Mouse (Mus musculus) liver, embryonic 14.5 days (tissue): Measurements from ENCODE around the gene Cx3cr1. TPM values are rescaled to one million over a fixed set of nuclear protein-coding genes. Genes with fewer than 3 reads are reported as not detected.

Experiments
- ATAC-seq: fragments of 200-750 bp; cut with Nextera tagmentation; 2 replicates; pipeline ENCODE4 v1.8.0; 2017; ENCODE audit warnings: moderate number of reproducible peaks, mild to moderate bottlenecking, moderate library complexity; ENCODE audit not compliant: insufficient read depth
- DNase-seq, 3 experiments: peaks; one replicate each; pipeline ENCODE4 v3.0.0-alpha.2; 2012 to 2013; ENCODE audit warnings: low read depth in 3 of 3, low spot score in 3 of 3
- H3K27ac ChIP-seq: fragments of 300-500 bp; sonication (generic); 2 replicates; pipeline ENCODE4 v1.5.1; 2014; ENCODE audit warnings: moderate library complexity, mild to moderate bottlenecking, control low read depth, inconsistent platforms
- H3K27me3 ChIP-seq: fragments of 300-500 bp; sonication (generic); 2 replicates; pipeline ENCODE4 v1.6.1; 2014; ENCODE audit warnings: mild to moderate bottlenecking, low read length, moderate library complexity; ENCODE audit not compliant: control insufficient read depth, insufficient read depth
- H3K36me3 ChIP-seq: fragments of 300-500 bp; sonication (generic); replicated peaks from 2 replicates; pipeline ENCODE4 v1.6.1; 2014; ENCODE audit warnings: low read depth; ENCODE audit not compliant: control insufficient read depth, insufficient read depth
- H3K4me1 ChIP-seq, 2 experiments: fragments of 200-500 bp in 1 of 2; fragments of 300-500 bp in 1 of 2; sonication (generic) in 1 of 2; replicated peaks; 2 replicates each; pipeline ENCODE4 v1.6.1; 2012 to 2014; ENCODE audit warnings: antibody characterized with exemption in 1 of 2, inconsistent platforms in 1 of 2, low read length in 1 of 2; ENCODE audit not compliant: control insufficient read depth in 2 of 2, insufficient read depth in 2 of 2
- H3K4me2 ChIP-seq: fragments of 300-500 bp; sonication (generic); 2 replicates; pipeline ENCODE4 v1.6.1; 2014; ENCODE audit warnings: low read depth, mild to moderate bottlenecking, control low read depth, moderate library complexity
- H3K4me3 ChIP-seq, 2 experiments: fragments of 200-500 bp in 1 of 2; fragments of 300-500 bp in 1 of 2; sonication (generic) in 1 of 2; 2 replicates each; pipeline ENCODE4 v1.5.1; 2012 to 2014; ENCODE audit warnings: low read depth in 2 of 2, low read length in 2 of 2, mild to moderate bottlenecking in 2 of 2, control low read depth in 1 of 2, inconsistent platforms in 1 of 2, moderate library complexity in 1 of 2; ENCODE audit not compliant: insufficient read depth in 1 of 2
- H3K9ac ChIP-seq: fragments of 300-500 bp; sonication (generic); replicated peaks from 2 replicates; pipeline ENCODE4 v1.6.1; 2014; ENCODE audit warnings: mild to moderate bottlenecking, control low read depth, moderate library complexity
- H3K9me3 ChIP-seq: fragments of 300-500 bp; sonication (generic); 2 replicates; pipeline ENCODE4 v1.6.1; 2016; ENCODE audit warnings: low read length, mixed read lengths; ENCODE audit not compliant: control insufficient read depth
- CTCF ChIP-seq: IDR thresholded peaks from 2 replicates; pipeline ENCODE4 v1.5.1; 2016; ENCODE audit warnings: antibody characterized with exemption, low read depth, control low read depth
- EP300 ChIP-seq: IDR thresholded peaks from 2 replicates; pipeline ENCODE4 v1.6.1; 2016; ENCODE audit warnings: antibody characterized with exemption, low read depth
- WGBS: fragments of 180-500 bp; shearing (Covaris S2); extraction: QIAGEN DNeasy Blood & Tissue Kit; methylation state at CpG from one replicate; pipeline ENCODE4 v1.1.7; 2014; ENCODE audit not compliant: insufficient replicate concordance; 5-methylcytosine and 5-hydroxymethylcytosine counted together
- polyA plus RNA-seq, 2 experiments: library from polyadenylated mRNA; depleted of rRNA in 1 of 2; stranded (reverse) in 1 of 2; unstranded in 1 of 2; fragments of >200 nt; fragmentation: Nextera tagmentation in 1 of 2; extraction: Ambion mirVana in 1 of 2; gene quantifications; 2 replicates each; pipeline versions ENCODE4 v1.2.1 to v1.2.3; 2012 to 2014

Gene Cx3cr1
- polyA plus RNA-seq, 2 experiments = 0.69 to 1.4 TPM

DNA sequence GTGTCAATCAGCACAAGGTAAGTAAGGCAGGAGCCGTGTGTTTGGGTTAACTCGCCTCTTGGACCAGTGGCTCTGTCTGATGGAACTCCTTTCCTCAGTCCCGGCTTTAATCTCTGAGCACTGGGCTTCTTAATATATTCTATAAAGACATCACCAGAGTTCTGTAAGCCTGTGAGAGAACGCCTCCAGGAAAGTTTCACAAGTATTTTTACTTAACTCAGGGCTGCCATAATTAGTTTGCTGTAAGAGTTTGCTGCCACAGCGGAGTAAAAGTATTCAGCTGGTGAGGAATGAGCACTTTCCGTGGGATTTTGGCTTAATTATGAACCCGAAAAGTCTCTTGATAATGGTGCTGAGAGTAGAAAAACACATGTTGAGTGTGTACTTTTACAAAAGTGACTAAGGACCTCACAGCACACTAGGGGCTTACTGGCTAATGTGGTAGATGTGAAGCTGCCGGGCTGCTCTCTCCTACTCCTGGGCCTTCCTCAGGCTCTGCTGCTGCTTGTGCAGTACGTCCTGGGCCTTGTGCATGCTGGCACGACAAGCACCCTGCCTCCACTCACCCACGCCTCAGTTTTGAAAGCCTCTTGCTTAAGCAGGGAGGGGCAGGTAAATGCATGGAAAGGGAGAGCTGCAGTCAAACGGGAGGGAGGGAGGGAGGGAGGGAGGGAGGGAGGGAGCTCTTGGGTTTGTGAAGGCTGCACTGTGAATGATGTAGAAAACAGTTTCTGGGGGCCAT lies 167.1 kb downstream of the Cx3cr1 start:
- Histone ChIP-seq H3K36me3 (peaks cover 27% of the 10 kb centered on the region), H3K27me3 (no peaks in the 10 kb centered on the region), H3K4me2 (no peak overlapping the region), H3K27ac (no peak overlapping the region), H3K9ac (no peak overlapping the region), H3K4me1 (no peaks in the 10 kb centered on the region), H3K4me3 (no peak overlapping the region), H3K9me3 (no peaks in the 10 kb centered on the region)
- DNase-seq (no peak), ATAC-seq (no peak)
- TF ChIP-seq EP300 (no peak), CTCF (no peak)
- WGBS = 76% methylated on average over 12 of the region's 12 CpGs

DNA sequence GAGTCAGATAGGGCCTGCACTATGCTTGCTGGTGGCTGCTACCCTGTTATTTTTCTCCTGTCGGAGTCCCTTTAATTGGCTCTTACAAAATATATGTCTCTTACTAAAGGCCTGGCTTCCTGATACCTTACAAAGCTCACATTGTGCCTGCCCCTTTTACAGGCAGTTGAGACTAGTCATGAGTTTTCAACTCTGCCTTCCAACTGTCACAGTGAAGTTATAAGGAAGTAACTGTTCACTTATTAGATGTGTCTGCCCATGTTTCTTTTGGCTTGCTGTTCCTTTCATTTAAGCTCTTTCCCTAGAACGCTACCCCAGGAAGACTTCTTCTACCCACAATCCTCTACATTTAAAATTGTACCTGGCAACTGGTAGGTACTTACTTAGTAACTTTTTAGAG lies 170.2 kb downstream of the Cx3cr1 start:
- no peaks in the 10 kb centered on the region for H3K9me3 ChIP-seq
- peaks cover 1% of the 10 kb centered on the region for H3K36me3 ChIP-seq
- H3K27ac ChIP-seq = no peak overlapping the region
- no peak overlapping the region for H3K4me2 ChIP-seq
- 74% methylated on average over 2 of the region's 2 CpGs for WGBS
- no peak overlapping the region for H3K4me3 ChIP-seq
- no peaks in the 10 kb centered on the region for H3K27me3 ChIP-seq
- H3K4me1 ChIP-seq = peaks cover 6 to 11% of the 10 kb centered on the region in 2 experiments
- H3K9ac ChIP-seq = no peak overlapping the region
- TF ChIP-seq CTCF (no peak), EP300 (no peak)
- ATAC-seq (no peak), DNase-seq (no peak)

GRCm38 (mm10) chr9:119895040-119895721 lies 174.5 kb downstream of the Cx3cr1 start:
- Histone ChIP-seq H3K4me1 (peaks cover 11 to 14% of the 10 kb centered on the region in 2 experiments), H3K9ac (peak overlapping the region; percentile 89), H3K4me3 (peak overlapping the region; percentile 90 to 95), H3K4me2 (peak overlapping the region; percentile 94), H3K9me3 (no peaks in the 10 kb centered on the region), H3K27ac (peak overlapping the region; percentile 55; the same call in 1 of the 2 replicates), H3K36me3 (no peaks in the 10 kb centered on the region), H3K27me3 (no peaks in the 10 kb centered on the region)
- TF ChIP-seq CTCF (no peak), EP300 (no peak)
- under 1% methylated on average over 71 of the region's 71 CpGs for WGBS
- ATAC-seq (peak; percentile 83), DNase-seq (no peak)

- Histone ChIP-seq H3K27me3 (no peaks in the 10 kb centered on the region), H3K36me3 (no peaks in the 10 kb centered on the region), H3K4me3 (peak within 1 kb of the TSS; percentile 90 to 95), H3K4me2 (peak within 1 kb of the TSS; percentile 94), H3K9ac (peak within 1 kb of the TSS; percentile 89), H3K27ac (peak within 1 kb of the TSS; percentile 55; the same call in 1 of the 2 replicates), H3K9me3 (no peaks in the 10 kb centered on the region), H3K4me1 (peaks cover 11 to 14% of the 10 kb centered on the region in 2 experiments)
- peak; percentile 98 to 99 (median 98) for DNase-seq
- 4% methylated on average over 34 of the region's 34 CpGs for WGBS
- TF ChIP-seq EP300 (no peak), CTCF (0 out of 2 replicates have a peak, but pooled peaks have one; percentile 4)
- ATAC-seq = peak; percentile 99
Observed at GRCm38 (mm10) chr9:119894339-119895009, 175.2 kb downstream of the Cx3cr1 start, which contains the start of gene Wdr48. Gene Wdr48, plus strand, starts transcription at chr9:119894878.
